12 mouse cellular contexts compared by ENCODE assay signal in the genomic region with DNA sequence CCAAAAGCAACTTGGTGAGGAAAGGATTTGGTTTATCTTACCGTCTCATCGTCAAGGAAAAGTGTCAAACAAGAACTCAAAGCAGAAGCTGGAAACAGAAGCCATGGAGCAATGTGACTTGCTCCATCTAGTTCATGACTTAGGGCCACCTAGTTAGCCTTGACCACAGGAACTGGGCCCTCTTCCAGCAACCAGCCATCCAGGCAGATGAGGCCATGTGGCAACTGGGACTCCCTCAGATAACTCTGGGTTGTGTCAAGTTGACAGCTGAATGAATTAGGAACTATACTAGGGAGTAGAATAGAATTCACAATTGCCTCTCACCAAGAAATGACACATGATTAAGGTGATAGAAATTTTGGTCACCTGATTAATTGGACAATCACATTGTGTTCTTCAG.
DNase-seq lines count a peak whose midpoint lies in the region.
"Had no signal": no experiment of that assay in that cellular context is flagged by ENCODE, and none has a peak within 500 bp of the region (broad histone marks: within the 10 kb centered on the region; RNA-seq: fewer than 3 reads in every experiment).

No protein-coding gene starts in this region.

- intact Hi-C loops in left cerebral cortex, postnatal 4 days (cut with DNase I): no loop called here
- intact Hi-C loops in left cerebral cortex, postnatal 36 days (cut with DNase I): no loop called here

- peak; percentile 4 to 54 for DNase-seq in adrenal gland, adult (ENCODE audit: inconsistent age in 2 of 2, low spot score in 1 of 2)
- DNase-seq in adrenal gland, postnatal 4 days (ENCODE audit: low spot score in 2 of 2): no peak
- DNase-seq in left cerebral cortex, postnatal 4 days: peak; percentile 19
- DNase-seq in left cerebral cortex, postnatal 36 days (ENCODE audit: low spot score in 2 of 2): no peak
- peak; percentile 43 for DNase-seq in adipocyte (ENCODE audit: low spot score)
- DNase-seq in adrenal gland, postnatal 25 days: peak; percentile 4
- no peak for DNase-seq in layer of hippocampus, adult 8-10 months (ENCODE audit: low spot score in 2 of 2)
- DNase-seq in kidney, postnatal 14 days: no peak
- DNase-seq: cerebellum, adult 18-20 months; cerebellum, adult 9-11 months; gastrocnemius, postnatal 10 days; kidney, adult 11 months had no signal

Comparison
In these comparisons a context has a peak if more than half of its experiments do, and no peak if none do; other contexts are left out.
1. DNase-seq: peak in adrenal gland, adult (2 of 2), left cerebral cortex, postnatal 4 days (single experiment), adipocyte (single experiment) and adrenal gland, postnatal 25 days (single experiment); none in adrenal gland, postnatal 4 days (0 of 2), left cerebral cortex, postnatal 36 days (0 of 2), layer of hippocampus, adult 8-10 months (0 of 2) and kidney, postnatal 14 days (single experiment).